Mouse (Mus musculus): Measurements from ENCODE around the gene Ddx11.

GRCm38 (mm10) chr17:66158271-66158670 lies 35.0 kb downstream of the Ddx11 start:
- no peak for TF ChIP-seq POLR2A (IDR thresholded peaks at IDR 0.05; ENCODE audit: borderline replicate concordance, low read depth, low read length)
- no peak for TF ChIP-seq CTCF (IDR thresholded peaks at IDR 0.05; ENCODE audit: low read depth, low read length)

Data from bone marrow macrophage, adult 2 months (primary cell).